Mouse (Mus musculus): ENCODE measurements around the gene Mfsd13b. TPM values are rescaled to one million over a fixed set of nuclear protein-coding genes. Genes with fewer than 3 reads are reported as not detected.
"Not testable (repeated sequence)": the region's sequence is repeated elsewhere in the genome, so short reads cannot be mapped to it uniquely, and the experiment has no call there.

The Mfsd13b gene
- polyA plus RNA-seq, 1 experiment from 2014 or later = not detected

DNA sequence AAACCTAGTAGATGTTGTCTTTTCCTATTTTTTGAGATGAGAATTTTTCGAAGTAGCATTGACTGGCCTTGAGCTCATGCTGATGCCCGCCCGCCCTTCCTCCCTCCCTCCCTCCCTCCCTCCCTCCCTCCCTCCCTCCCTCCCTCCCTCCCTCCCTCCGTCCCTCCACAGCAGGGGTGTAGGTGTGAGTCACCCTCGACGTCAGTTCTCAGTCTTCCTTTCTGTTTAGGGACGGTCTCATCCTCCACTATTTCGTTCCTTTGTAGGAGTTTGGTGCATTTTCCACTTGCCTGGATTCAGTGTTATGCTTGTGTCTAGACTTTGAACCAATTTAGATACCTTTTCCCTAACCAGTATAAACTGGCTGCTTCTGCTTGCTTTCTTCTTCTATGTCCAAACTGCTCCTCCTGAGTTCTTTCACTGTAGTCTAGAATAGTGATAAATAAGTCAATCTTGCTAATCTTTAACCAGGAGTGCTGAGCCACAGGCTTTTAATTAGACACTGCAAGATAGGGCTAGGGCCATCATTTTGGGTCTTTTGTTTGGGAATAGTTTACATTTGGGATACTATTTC lies 38.3 kb upstream of the Mfsd13b start:
- Histone ChIP-seq H3K27me3 (replicated peaks; ENCODE audit: control insufficient read depth, insufficient read depth, low read length) (no peaks in the 10 kb centered on the region), H3K27ac (ENCODE audit: low read depth, low read length) (no peak overlapping the region), H3K4me2 (ENCODE audit: low read length) (no peak overlapping the region), H3K9ac (ENCODE audit: low read depth, low read length) (no peak overlapping the region), H3K4me1 (ENCODE audit: control insufficient read depth, insufficient read depth, low read depth, low read length) (no peaks in the 10 kb centered on the region), H3K9me3 (ENCODE audit: control insufficient read depth, low read length) (no peaks in the 10 kb centered on the region), H3K4me3 (ENCODE audit: low read length) (no peak overlapping the region), H3K36me3 (ENCODE audit: control insufficient read depth, insufficient read depth, low read length) (peaks cover 34% of the 10 kb centered on the region)
- WGBS = 69% methylated on average over 7 of the region's 8 CpGs
- no peak for ATAC-seq

GRCm38 (mm10) chr7:120953591-120953990 lies 28.7 kb upstream of the Mfsd13b start:
- not testable (repeated sequence) for H3K27me3 ChIP-seq (replicated peaks; ENCODE audit: control insufficient read depth, insufficient read depth, low read length); H3K4me1 ChIP-seq (ENCODE audit: control insufficient read depth, insufficient read depth, low read depth, low read length); H3K4me3 ChIP-seq (ENCODE audit: low read length); ATAC-seq; H3K27ac ChIP-seq (ENCODE audit: low read depth, low read length); H3K4me2 ChIP-seq (ENCODE audit: low read length); H3K9ac ChIP-seq (ENCODE audit: low read depth, low read length); H3K9me3 ChIP-seq (ENCODE audit: control insufficient read depth, low read length)
- peaks cover 16% of the 10 kb centered on the region for H3K36me3 ChIP-seq (ENCODE audit: control insufficient read depth, insufficient read depth, low read length)
- WGBS = 76% methylated on average over 7 of the region's 7 CpGs

GRCm38 (mm10) chr7:120960116-120960515 lies 22.2 kb upstream of the Mfsd13b start:
- no peak overlapping the region for H3K27ac ChIP-seq (ENCODE audit: low read depth, low read length)
- ATAC-seq = no peak
- H3K36me3 ChIP-seq (ENCODE audit: control insufficient read depth, insufficient read depth, low read length) = peaks cover 15% of the 10 kb centered on the region; the same call in 1 of the 2 replicates
- no peak overlapping the region for H3K4me3 ChIP-seq (ENCODE audit: low read length)
- no peak overlapping the region for H3K9ac ChIP-seq (ENCODE audit: low read depth, low read length)
- WGBS = 71% methylated on average over 2 of the region's 2 CpGs
- no peaks in the 10 kb centered on the region for H3K4me1 ChIP-seq (ENCODE audit: control insufficient read depth, insufficient read depth, low read depth, low read length)
- H3K4me2 ChIP-seq (ENCODE audit: low read length) = no peak overlapping the region
- no peaks in the 10 kb centered on the region for H3K27me3 ChIP-seq (replicated peaks; ENCODE audit: control insufficient read depth, insufficient read depth, low read length)
- no peaks in the 10 kb centered on the region for H3K9me3 ChIP-seq (ENCODE audit: control insufficient read depth, low read length)

GRCm38 (mm10) chr7:120960601-120961000 lies 21.7 kb upstream of the Mfsd13b start:
- Histone ChIP-seq H3K4me2 (ENCODE audit: low read length) (no peak overlapping the region), H3K27ac (ENCODE audit: low read depth, low read length) (no peak overlapping the region), H3K36me3 (ENCODE audit: control insufficient read depth, insufficient read depth, low read length) (peaks cover 15% of the 10 kb centered on the region; the same call in 1 of the 2 replicates), H3K27me3 (replicated peaks; ENCODE audit: control insufficient read depth, insufficient read depth, low read length) (no peaks in the 10 kb centered on the region), H3K9ac (ENCODE audit: low read depth, low read length) (no peak overlapping the region), H3K4me1 (ENCODE audit: control insufficient read depth, insufficient read depth, low read depth, low read length) (no peaks in the 10 kb centered on the region), H3K4me3 (ENCODE audit: low read length) (no peak overlapping the region), H3K9me3 (ENCODE audit: control insufficient read depth, low read length) (no peaks in the 10 kb centered on the region)
- no peak for ATAC-seq
- 87% methylated on average over 6 of the region's 6 CpGs for WGBS

DNA sequence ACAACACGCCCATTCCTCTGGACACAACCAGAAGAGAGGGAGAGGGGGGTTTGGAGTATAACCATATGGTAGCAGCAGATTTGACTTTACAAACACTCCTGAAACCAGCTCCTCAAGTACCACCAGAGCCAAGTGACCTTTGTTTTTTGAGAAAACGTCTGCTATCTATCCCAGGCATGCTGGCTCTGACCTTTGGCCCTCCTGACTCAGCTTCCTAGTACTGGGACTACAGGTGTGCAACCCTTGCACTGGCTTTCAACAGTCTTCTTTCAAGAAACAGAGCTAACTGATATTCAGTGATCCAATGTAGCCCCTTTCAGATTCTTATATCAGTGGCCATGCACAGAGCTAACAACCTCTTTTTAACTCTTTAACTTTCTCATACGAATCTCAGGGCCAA lies 20.4 kb upstream of the Mfsd13b start:
- no peaks in the 10 kb centered on the region for H3K4me1 ChIP-seq (ENCODE audit: control insufficient read depth, insufficient read depth, low read depth, low read length)
- 73% methylated on average over 3 of the region's 3 CpGs for WGBS
- no peak overlapping the region for H3K9ac ChIP-seq (ENCODE audit: low read depth, low read length)
- H3K27me3 ChIP-seq (replicated peaks; ENCODE audit: control insufficient read depth, insufficient read depth, low read length) = no peaks in the 10 kb centered on the region
- no peak for ATAC-seq
- peaks cover 12% of the 10 kb centered on the region; the same call in 1 of the 2 replicates for H3K36me3 ChIP-seq (ENCODE audit: control insufficient read depth, insufficient read depth, low read length)
- H3K9me3 ChIP-seq (ENCODE audit: control insufficient read depth, low read length) = no peaks in the 10 kb centered on the region
- no peak overlapping the region for H3K4me3 ChIP-seq (ENCODE audit: low read length)
- H3K27ac ChIP-seq (ENCODE audit: low read depth, low read length) = no peak overlapping the region
- H3K4me2 ChIP-seq (ENCODE audit: low read length) = no peak overlapping the region

DNA sequence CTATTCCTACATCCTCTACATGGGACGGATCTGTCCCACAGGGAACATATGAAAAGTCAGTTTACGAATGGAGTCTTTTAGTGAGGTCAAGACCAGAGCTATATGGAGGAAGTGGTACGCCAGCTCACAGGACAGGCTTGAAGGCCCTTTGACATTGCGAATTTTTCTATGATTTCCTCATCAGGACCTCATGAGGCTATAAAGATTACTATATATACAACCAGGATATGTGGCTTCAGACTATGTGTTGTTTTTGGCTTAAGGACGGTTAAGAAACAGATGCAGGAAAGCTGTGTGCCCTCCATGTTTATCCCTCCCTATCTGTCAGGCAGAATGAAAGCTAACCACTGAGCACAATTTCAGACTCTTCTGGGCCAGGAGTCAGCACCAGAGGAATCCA lies 19.2 kb upstream of the Mfsd13b start:
- no peaks in the 10 kb centered on the region for H3K4me1 ChIP-seq (ENCODE audit: control insufficient read depth, insufficient read depth, low read depth, low read length)
- no peak overlapping the region for H3K4me3 ChIP-seq (ENCODE audit: low read length)
- no peak overlapping the region for H3K27ac ChIP-seq (ENCODE audit: low read depth, low read length)
- no peak overlapping the region for H3K9ac ChIP-seq (ENCODE audit: low read depth, low read length)
- H3K36me3 ChIP-seq (ENCODE audit: control insufficient read depth, insufficient read depth, low read length) = peaks cover 6% of the 10 kb centered on the region; the same call in 1 of the 2 replicates
- no peak for ATAC-seq
- 91% methylated on average over 5 of the region's 5 CpGs for whole genome bisulfite sequencing
- H3K4me2 ChIP-seq (ENCODE audit: low read length) = no peak overlapping the region
- H3K9me3 ChIP-seq (ENCODE audit: control insufficient read depth, low read length) = no peaks in the 10 kb centered on the region
- H3K27me3 ChIP-seq (replicated peaks; ENCODE audit: control insufficient read depth, insufficient read depth, low read length) = no peaks in the 10 kb centered on the region

GRCm38 (mm10) chr7:120969221-120969620 lies 13.1 kb upstream of the Mfsd13b start:
- no peak for ATAC-seq
- H3K4me3 ChIP-seq (ENCODE audit: low read length) = no peak overlapping the region
- WGBS = 95% methylated on average over 7 of the region's 7 CpGs

GRCm38 (mm10) chr7:120970112-120970511 lies 12.2 kb upstream of the Mfsd13b start:
- WGBS = 89% methylated on average over 5 of the region's 5 CpGs
- no peak for ATAC-seq
- no peak overlapping the region for H3K4me3 ChIP-seq (ENCODE audit: low read length)
- H3K27ac ChIP-seq (ENCODE audit: low read depth, low read length) = no peak overlapping the region
- no peaks in the 10 kb centered on the region for H3K27me3 ChIP-seq (replicated peaks; ENCODE audit: control insufficient read depth, insufficient read depth, low read length)
- H3K4me2 ChIP-seq (ENCODE audit: low read length) = no peak overlapping the region
- peaks cover 5% of the 10 kb centered on the region; the same call in 1 of the 2 replicates for H3K36me3 ChIP-seq (ENCODE audit: control insufficient read depth, insufficient read depth, low read length)
- H3K9ac ChIP-seq (ENCODE audit: low read depth, low read length) = no peak overlapping the region
- peaks cover 3% of the 10 kb centered on the region; the same call in 1 of the 2 replicates for H3K4me1 ChIP-seq (ENCODE audit: control insufficient read depth, insufficient read depth, low read depth, low read length)
- no peaks in the 10 kb centered on the region for H3K9me3 ChIP-seq (ENCODE audit: control insufficient read depth, low read length)

More at GRCm38 (mm10) chr7:120969221-120969620, 13.1 kb upstream of the Mfsd13b start:
- Histone ChIP-seq H3K9ac (ENCODE audit: low read depth, low read length) (no peak overlapping the region), H3K27me3 (replicated peaks; ENCODE audit: control insufficient read depth, insufficient read depth, low read length) (no peaks in the 10 kb centered on the region), H3K36me3 (ENCODE audit: control insufficient read depth, insufficient read depth, low read length) (peaks cover 5% of the 10 kb centered on the region; the same call in 1 of the 2 replicates), H3K4me1 (ENCODE audit: control insufficient read depth, insufficient read depth, low read depth, low read length) (peaks cover 1% of the 10 kb centered on the region; the same call in 1 of the 2 replicates), H3K9me3 (ENCODE audit: control insufficient read depth, low read length) (no peaks in the 10 kb centered on the region), H3K27ac (ENCODE audit: low read depth, low read length) (no peak overlapping the region), H3K4me2 (ENCODE audit: low read length) (no peak overlapping the region)

GRCm38 (mm10) chr7:120972471-120972870 lies 9.8 kb upstream of the Mfsd13b start:
- not testable (repeated sequence) for H3K9me3 ChIP-seq (ENCODE audit: control insufficient read depth, low read length); H3K4me2 ChIP-seq (ENCODE audit: low read length); H3K27me3 ChIP-seq (replicated peaks; ENCODE audit: control insufficient read depth, insufficient read depth, low read length); H3K4me1 ChIP-seq (ENCODE audit: control insufficient read depth, insufficient read depth, low read depth, low read length); H3K4me3 ChIP-seq (ENCODE audit: low read length); H3K36me3 ChIP-seq (ENCODE audit: control insufficient read depth, insufficient read depth, low read length); H3K9ac ChIP-seq (ENCODE audit: low read depth, low read length); H3K27ac ChIP-seq (ENCODE audit: low read depth, low read length); ATAC-seq
- WGBS = 86% methylated on average over 2 of the region's 2 CpGs
